Mouse (Mus musculus) cerebellum, adult 11-12 months (tissue): ENCODE data around the gene Scaf1.

Experiments used
- DNase-seq: peaks from one replicate; pipeline ENCODE4 v3.0.0; 2022

Gene Scaf1

DNA sequence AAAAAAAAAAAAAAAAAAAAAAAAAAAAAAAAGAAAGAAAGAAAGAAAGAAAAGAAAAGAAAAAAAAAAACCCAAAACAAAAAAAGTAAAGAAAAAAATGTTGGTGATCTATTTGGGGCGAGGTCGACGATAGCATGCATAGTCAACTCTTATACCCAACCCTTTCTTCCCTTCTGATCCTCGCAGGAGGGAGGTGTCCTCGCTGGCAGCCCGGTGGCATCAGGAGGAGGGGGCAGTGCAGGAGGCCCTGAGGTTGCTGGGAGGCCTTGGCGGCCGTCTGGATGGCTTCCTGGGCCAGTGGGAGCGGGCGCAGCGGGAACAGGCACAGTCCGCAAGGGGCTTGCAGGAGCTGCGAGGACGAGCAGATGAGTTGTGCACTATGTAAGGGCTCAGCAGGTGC is 62.6 kb downstream of the Scaf1 start:
- DNase-seq, result no peak
